Mouse (Mus musculus) CH12F3 (cell line): ENCODE measurements around the gene Nxnl2.
"Not testable (repeated sequence)": the region's sequence is repeated elsewhere in the genome, so short reads cannot be mapped to it uniquely, and the experiment has no call there.

Experiments
- in situ Hi-C: fragments of 300-500 bp; cut with MboI; formaldehyde crosslinking; loops from 2 replicates; pipeline ENCODE4 v1.14.3; 2020; ENCODE audit warnings: low sequenced_read_pairs

Gene Nxnl2

GRCm38 (mm10) chr13:51172601-51173000, 1.8 kb downstream of the Nxnl2 start:
- in situ Hi-C loops, result no loop called here

- in situ Hi-C loops, result no loop called here
Measured at GRCm38 (mm10) chr13:51178932-51179331, 8.1 kb downstream of the Nxnl2 start.

DNA sequence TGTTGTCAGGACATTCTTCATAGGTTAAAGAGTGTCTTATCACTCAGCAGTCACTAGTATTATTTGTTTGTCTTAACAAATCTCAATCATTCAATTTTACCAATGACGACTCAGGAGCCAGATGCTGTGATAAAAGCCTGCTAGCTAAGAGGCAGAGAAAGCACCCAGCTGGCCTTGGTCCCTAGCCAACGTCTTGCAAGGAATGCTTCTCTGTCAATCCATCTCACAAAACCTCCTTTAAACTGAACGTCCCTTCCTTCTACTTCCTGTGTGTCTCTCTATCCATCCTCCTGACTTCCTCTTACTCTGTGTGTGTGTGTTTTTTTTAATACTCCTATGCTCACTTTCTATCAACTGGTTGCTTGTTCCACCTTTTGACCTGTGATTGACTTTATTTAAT, 8.5 kb downstream of the Nxnl2 start:
- in situ Hi-C loops, result no loop called here

GRCm38 (mm10) chr13:51182236-51182635, 11.4 kb downstream of the Nxnl2 start:
- in situ Hi-C loops, result loop anchor here (10.0 kb wide), 1 partner anchor 243 kb away; no protein-coding TSS in a partner anchor

DNA sequence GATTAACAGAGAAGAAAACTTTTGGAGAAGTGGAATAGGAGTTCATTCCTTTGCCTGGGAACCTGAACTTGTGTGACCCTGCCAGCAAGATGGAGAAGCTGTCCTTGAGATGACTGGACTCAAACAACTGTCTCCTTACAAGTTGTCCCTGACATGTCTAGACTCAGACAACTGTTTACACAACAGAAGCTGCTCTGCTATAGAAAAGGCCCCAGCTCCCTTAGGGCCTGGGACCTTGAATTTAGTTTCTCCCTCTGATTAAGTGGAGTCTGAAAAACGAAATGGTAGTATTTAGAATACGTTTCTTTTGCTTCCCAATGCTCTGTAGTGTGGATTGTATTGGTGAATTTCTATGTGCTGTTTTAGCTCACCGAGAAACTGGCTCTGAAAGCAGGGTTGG, 14.1 kb downstream of the Nxnl2 start:
- in situ Hi-C loops, result loop anchor here (10.0 kb wide), 1 partner anchor 240 kb away; no protein-coding TSS in a partner anchor

GRCm38 (mm10) chr13:51190336-51190735, 19.5 kb downstream of the Nxnl2 start:
- in situ Hi-C loops, result no loop called here

GRCm38 (mm10) chr13:51191416-51192140, 20.8 kb downstream of the Nxnl2 start:
- in situ Hi-C loops, result no loop called here

DNA sequence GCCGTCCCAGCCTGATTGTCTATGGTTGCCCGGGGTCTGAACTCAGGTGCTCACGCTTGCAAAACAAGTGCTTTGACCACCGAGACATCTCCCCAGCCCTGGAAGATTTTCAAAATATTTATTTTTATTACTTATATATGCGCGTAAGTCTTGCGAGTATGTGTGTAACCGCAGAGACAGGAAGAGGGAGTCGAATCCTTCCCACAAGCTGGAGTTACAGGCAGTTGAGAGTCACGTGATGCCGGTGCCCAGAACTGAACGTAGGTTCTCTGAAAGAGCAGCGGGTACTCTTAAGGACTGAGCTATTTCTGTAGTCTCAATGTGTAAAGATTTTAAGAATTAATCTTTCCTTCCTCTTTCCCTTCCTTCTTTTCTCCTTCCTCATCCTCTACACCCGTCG, 23.1 kb downstream of the Nxnl2 start:
- in situ Hi-C loops, result no loop called here

DNA sequence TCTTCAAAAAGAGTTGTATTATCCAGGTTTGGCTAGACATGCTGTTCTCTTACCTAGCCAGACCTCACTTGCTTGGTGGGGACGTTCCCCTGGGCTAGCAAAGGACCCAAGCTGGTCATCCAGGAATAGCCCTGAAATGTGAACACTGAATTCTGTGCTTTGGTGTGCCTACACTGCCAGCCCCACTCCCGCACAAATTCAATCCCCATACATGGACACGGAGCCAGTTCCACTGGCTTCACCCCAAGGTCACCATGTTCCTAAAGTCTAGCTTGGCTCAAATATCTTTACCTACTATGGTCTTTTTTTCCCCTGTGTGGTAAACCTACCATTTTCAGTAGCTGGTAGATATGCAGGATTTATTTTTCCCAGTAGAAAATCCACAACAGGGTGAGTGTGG, 26.9 kb downstream of the Nxnl2 start:
- in situ Hi-C loops, result no loop called here

DNA sequence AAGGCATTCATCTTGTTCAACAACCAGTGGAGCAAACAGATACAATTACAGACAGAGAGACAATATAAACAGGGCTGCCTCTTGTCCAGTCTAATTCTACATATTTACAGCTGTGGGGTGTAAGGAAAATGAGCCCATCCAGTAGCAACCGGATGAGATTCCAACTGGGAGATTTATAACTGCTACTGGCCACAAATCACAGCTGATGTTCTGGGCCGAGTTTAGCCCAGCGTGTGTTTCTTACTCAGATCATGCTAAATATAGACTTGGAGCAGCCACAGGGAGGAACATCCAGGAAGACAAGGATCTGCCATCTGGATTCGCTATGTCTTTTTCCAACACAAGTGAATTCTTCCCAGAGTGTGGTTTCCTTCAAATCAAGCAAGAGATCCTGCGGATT, 27.4 kb downstream of the Nxnl2 start:
- in situ Hi-C loops, result no loop called here

DNA sequence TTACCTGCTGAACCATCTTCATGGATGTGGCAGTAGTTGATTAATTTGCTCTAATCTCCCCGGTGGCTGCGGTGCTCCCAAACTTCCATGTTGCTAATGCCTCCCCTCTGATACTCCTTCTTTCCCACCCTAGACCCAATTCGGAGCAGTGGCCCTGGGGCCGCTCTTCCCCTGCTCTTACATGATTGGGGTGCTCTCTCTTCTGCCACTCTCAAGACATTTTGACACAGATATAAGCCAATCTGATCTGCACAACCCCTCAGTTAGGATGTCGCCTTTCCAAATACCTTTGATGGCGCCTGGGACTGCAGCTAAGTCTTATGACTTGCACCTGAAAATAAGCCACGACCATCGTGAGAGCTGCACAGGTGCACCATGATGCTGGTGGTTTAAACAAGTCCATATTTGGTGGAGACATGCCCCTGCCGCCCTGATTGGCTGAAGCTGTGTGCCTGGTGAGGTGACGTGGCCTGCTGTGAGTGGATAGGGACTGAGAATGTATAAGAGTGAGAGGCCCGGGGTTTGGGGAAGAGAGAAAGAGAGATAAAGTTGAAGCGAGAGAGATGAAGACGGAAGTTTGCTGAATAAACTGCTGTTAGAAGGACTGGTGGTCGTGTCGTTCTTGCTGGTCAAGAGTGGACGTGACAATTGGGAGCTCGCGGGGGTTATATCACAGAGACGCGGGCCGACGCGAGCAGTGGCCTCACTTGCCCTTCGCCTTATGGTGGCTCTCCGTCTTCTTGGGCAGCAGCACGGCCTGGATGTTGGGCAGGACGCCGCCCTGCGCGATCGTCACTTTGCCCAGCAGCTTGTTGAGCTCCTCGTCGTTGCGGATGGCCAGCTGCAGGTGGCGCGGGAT, 31.4 kb downstream of the Nxnl2 start:
- in situ Hi-C loops, result not testable (repeated sequence)

- in situ Hi-C loops, result not testable (repeated sequence)
Measured at GRCm38 (mm10) chr13:51202844-51203173, 32.0 kb downstream of the Nxnl2 start.

DNA sequence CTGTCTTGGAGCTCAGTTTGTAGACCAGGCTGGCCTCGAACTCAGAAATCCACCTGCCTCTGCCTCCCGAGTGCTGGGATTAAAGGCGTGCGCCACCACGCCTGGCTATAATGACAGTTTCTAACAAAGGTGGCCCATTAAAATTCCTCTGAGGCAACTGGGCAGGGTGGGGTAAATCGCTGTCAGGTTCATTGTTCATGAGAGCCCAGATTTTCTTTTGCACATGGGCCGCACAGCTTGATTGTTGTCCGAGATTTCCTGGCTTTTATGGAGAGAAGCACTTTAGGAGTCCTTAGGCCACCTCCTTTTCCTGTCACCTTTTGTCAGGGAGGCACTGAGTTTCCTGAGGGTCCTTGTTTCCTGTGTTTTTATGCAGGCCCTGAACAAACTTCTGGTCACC, 32.6 kb downstream of the Nxnl2 start:
- in situ Hi-C loops, result no loop called here

DNA sequence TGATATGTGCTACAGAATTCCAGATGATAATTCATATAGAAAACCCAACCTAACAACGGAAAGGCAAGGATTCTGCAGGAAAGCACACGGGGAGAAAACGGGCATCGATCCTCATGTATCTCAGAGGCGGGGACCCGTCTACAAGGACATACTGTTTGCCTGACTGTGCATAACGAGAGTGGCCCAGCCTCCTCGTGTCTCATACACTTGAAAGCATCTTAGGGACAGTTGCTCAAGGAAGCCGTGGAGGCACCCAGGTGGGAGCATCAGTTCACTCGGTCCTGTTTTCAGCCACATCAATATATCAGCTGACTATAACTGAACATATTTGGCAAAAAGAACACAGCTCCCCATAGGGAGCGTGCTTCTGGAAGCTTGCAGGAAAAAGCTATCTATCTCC, 33.3 kb downstream of the Nxnl2 start:
- in situ Hi-C loops, result not testable (repeated sequence)

GRCm38 (mm10) chr13:51207965-51208364, 37.1 kb downstream of the Nxnl2 start:
- in situ Hi-C loops, result no loop called here

DNA sequence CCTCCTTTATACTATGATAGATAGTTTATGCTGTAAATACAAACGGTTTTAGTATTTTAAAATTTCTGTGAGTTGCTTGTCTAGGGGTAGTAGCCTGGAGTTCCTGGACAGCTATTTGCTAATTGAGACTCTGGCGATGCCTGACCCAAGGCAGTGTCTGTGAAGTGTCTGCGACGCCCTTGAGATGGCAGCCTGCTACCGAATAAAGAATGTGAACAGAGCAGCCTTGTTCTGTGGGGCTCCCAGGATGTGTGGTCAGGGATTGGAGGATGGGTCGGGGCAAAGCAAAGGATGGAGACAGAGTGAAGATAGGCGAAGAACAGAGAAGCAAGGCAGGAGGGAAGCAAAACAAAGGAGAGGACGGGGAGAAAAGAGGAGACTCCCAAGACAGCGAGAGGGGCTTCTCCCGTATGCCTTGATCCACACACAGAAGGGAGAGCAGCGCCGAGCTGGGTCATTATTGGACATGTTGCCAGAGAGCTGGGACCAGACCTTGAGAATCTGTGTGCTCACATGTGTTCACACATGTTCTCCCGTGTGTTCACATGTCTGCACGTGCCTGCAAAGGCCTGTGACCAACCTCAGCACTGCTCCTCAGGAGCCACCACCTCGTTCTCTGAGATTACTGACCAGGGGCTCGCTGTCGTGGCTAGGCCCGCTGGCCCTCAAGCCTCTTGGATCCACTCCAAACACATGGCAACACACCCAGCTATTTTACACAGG, 37.7 kb downstream of the Nxnl2 start:
- in situ Hi-C loops, result no loop called here

GRCm38 (mm10) chr13:51210639-51211038, 39.8 kb downstream of the Nxnl2 start:
- in situ Hi-C loops, result no loop called here

DNA sequence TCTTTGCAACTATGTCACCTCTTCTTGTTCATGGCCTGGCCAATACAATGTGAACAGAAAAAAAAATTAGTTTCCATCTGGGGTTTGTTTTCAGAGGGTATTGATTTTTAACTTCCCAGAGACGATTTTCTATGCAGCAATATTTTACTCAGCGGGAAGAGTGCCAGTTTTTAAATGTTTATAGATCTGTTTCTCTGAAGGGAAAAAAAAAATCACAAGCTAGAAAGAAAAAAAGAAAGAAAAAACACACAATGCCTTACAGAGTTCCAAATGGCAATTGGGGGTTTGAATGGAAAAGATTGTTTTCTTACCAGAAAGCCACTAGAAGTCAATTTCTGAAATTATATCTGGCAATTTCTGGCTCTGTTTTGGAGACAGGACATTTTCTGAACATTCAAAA, 43.9 kb downstream of the Nxnl2 start:
- in situ Hi-C loops, result no loop called here

- in situ Hi-C loops, result no loop called here
Measured at GRCm38 (mm10) chr13:51220897-51221296, 50.1 kb downstream of the Nxnl2 start.

DNA sequence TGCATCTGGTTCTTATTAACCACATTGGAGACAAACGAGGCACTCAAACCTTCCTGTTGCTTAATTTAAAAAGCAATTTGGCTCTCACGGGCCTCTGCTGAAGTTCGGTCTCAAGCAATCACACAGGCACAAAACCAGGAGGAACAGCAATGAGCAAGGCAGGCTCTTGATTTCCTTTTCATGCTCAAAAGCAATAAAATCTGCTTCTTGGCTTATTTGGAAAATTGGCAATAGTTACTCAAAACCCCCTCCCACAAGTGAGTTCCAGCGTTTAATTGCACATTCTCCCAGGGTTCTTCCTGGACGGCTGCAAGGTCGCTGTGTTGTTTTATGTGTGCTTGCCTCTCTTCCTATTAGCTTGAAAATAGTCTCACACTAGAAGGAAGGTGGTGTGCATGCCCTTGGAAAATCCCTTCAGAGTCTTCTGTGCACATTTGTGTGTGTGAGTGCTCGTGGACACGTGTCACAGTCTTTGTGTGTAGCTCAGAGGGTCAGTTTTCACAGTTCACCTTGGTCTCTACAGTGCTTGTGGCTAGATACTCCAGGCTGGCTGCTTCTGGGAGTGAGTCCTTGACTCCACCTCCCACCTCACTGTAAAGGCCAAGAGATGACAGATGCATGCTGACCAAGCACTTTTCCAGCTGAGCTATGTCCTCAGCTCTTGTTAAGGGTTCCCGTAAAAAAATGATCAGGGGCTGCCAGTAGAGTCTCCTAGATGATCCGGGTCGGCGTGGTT, 50.8 kb downstream of the Nxnl2 start:
- in situ Hi-C loops, result no loop called here
